Mouse (Mus musculus) ES-Bruce4 (cell line): ENCODE measurements around the gene Tex26. TPM values are rescaled to one million over a fixed set of nuclear protein-coding genes. Genes with fewer than 3 reads are reported as not detected.

ENCODE experiments used
- H3K27ac ChIP-seq: 2 replicates; pipeline ENCODE4 v1.5.1; 2012; ENCODE audit warnings: low read length, inconsistent platforms; ENCODE audit not compliant: insufficient read depth
- H3K27me3 ChIP-seq: 2 replicates; pipeline ENCODE4 v1.6.1; 2012; ENCODE audit warnings: mild to moderate bottlenecking, low read length, inconsistent platforms; ENCODE audit not compliant: control insufficient read depth, poor library complexity, insufficient read depth, severe bottlenecking
- H3K36me3 ChIP-seq: 2 replicates; pipeline ENCODE4 v1.6.1; 2012; ENCODE audit warnings: inconsistent platforms, mild to moderate bottlenecking, low read length, moderate library complexity; ENCODE audit not compliant: control insufficient read depth, poor library complexity, insufficient read depth, severe bottlenecking
- H3K4me1 ChIP-seq: one replicate; pipeline ENCODE4 v1.8.1; 2011; ENCODE audit warnings: low read length; ENCODE audit not compliant: control insufficient read depth, insufficient read depth
- H3K4me3 ChIP-seq: 2 replicates; pipeline ENCODE4 v1.5.1; 2011; ENCODE audit warnings: low read depth, mild to moderate bottlenecking, low read length
- H3K9ac ChIP-seq: 2 replicates; pipeline ENCODE4 v1.6.1; 2012; ENCODE audit warnings: low read depth, mild to moderate bottlenecking, inconsistent platforms; ENCODE audit not compliant: poor library complexity, severe bottlenecking
- H3K9me3 ChIP-seq: replicated peaks from 2 replicates; pipeline ENCODE4 v1.6.1; 2012; ENCODE audit warnings: mild to moderate bottlenecking, low read length, inconsistent platforms; ENCODE audit not compliant: control insufficient read depth, poor library complexity, insufficient read depth, severe bottlenecking
- CTCF ChIP-seq: IDR thresholded peaks from one replicate; pipeline ENCODE4 v1.8.1; 2011; ENCODE audit warnings: low read depth, low read length
- EP300 ChIP-seq: IDR thresholded peaks from 2 replicates; pipeline ENCODE4 v1.6.1; 2011; ENCODE audit warnings: low read depth, low read length; ENCODE audit not compliant: insufficient read depth
- POLR2A ChIP-seq: IDR thresholded peaks from one replicate; pipeline ENCODE4 v1.8.1; 2011; ENCODE audit warnings: low read length; ENCODE audit not compliant: insufficient read depth
- polyA plus RNA-seq: library from polyadenylated mRNA; stranded (reverse); fragments of >200 nt; gene quantifications from 2 replicates; pipeline ENCODE4 v1.2.4, GENCODE M21; 2011; ENCODE audit warnings: low read depth; ENCODE audit not compliant: missing spikeins, insufficient read depth, insufficient read length

Tex26 gene
- polyA plus RNA-seq, 1 experiment, result 3.2 TPM

GRCm38 (mm10) chr5:149428810-149429255 is 10.6 kb upstream of the Tex26 start:
- no peaks in the 10 kb centered on the region for H3K27me3 ChIP-seq
- TF ChIP-seq POLR2A (no peak), EP300 (no peak), CTCF (no peak)
- no peaks in the 10 kb centered on the region for H3K9me3 ChIP-seq
- H3K4me3 ChIP-seq, result no peak overlapping the region
- no peak overlapping the region for H3K9ac ChIP-seq
- no peak overlapping the region for H3K27ac ChIP-seq
- no peaks in the 10 kb centered on the region for H3K4me1 ChIP-seq
- H3K36me3 ChIP-seq, result no peaks in the 10 kb centered on the region

GRCm38 (mm10) chr5:149429541-149429940 is 9.9 kb upstream of the Tex26 start:
- Histone ChIP-seq H3K27me3 (no peaks in the 10 kb centered on the region), H3K9ac (no peak overlapping the region), H3K4me1 (no peaks in the 10 kb centered on the region), H3K36me3 (no peaks in the 10 kb centered on the region), H3K27ac (no peak overlapping the region), H3K9me3 (no peaks in the 10 kb centered on the region), H3K4me3 (no peak overlapping the region)
- no peak for TF ChIP-seq POLR2A

- no peak for TF ChIP-seq POLR2A
- no peak for TF ChIP-seq EP300
- no peak overlapping the region for H3K9ac ChIP-seq
- no peak overlapping the region for H3K27ac ChIP-seq
- H3K4me3 ChIP-seq, result no peak overlapping the region
- no peaks in the 10 kb centered on the region for H3K36me3 ChIP-seq
- no peaks in the 10 kb centered on the region for H3K4me1 ChIP-seq
- no peaks in the 10 kb centered on the region for H3K27me3 ChIP-seq
- H3K9me3 ChIP-seq, result no peaks in the 10 kb centered on the region
Observed at GRCm38 (mm10) chr5:149430943-149431342, 8.5 kb upstream of the Tex26 start.

GRCm38 (mm10) chr5:149433618-149434017 is 5.8 kb upstream of the Tex26 start:
- Histone ChIP-seq H3K4me1 (no peaks in the 10 kb centered on the region), H3K27ac (no peak overlapping the region)
- no peak for TF ChIP-seq POLR2A

GRCm38 (mm10) chr5:149434141-149434690 is 5.2 kb upstream of the Tex26 start:
- no peaks in the 10 kb centered on the region for H3K9me3 ChIP-seq
- TF ChIP-seq POLR2A, result no peak
- no peak for TF ChIP-seq EP300
- no peak for TF ChIP-seq CTCF
- no peak overlapping the region for H3K4me3 ChIP-seq
- H3K4me1 ChIP-seq, result no peaks in the 10 kb centered on the region
- H3K9ac ChIP-seq, result no peak overlapping the region
- H3K36me3 ChIP-seq, result no peaks in the 10 kb centered on the region
- no peak overlapping the region for H3K27ac ChIP-seq
- H3K27me3 ChIP-seq, result no peaks in the 10 kb centered on the region

More at GRCm38 (mm10) chr5:149433618-149434017, 5.8 kb upstream of the Tex26 start:
- H3K9ac ChIP-seq, result no peak overlapping the region
- H3K36me3 ChIP-seq, result no peaks in the 10 kb centered on the region
- no peaks in the 10 kb centered on the region for H3K9me3 ChIP-seq
- H3K27me3 ChIP-seq, result no peaks in the 10 kb centered on the region
- no peak overlapping the region for H3K4me3 ChIP-seq

GRCm38 (mm10) chr5:149436541-149436940 is 2.9 kb upstream of the Tex26 start:
- Histone ChIP-seq H3K9ac (no peak overlapping the region), H3K4me1 (peaks cover 3% of the 10 kb centered on the region), H3K27me3 (no peaks in the 10 kb centered on the region), H3K27ac (no peak overlapping the region), H3K4me3 (no peak overlapping the region), H3K9me3 (no peaks in the 10 kb centered on the region), H3K36me3 (no peaks in the 10 kb centered on the region)
- TF ChIP-seq POLR2A (no peak), EP300 (no peak), CTCF (no peak)
